Mouse (Mus musculus): ENCODE data around the gene Haus4.

Gene Haus4

DNA sequence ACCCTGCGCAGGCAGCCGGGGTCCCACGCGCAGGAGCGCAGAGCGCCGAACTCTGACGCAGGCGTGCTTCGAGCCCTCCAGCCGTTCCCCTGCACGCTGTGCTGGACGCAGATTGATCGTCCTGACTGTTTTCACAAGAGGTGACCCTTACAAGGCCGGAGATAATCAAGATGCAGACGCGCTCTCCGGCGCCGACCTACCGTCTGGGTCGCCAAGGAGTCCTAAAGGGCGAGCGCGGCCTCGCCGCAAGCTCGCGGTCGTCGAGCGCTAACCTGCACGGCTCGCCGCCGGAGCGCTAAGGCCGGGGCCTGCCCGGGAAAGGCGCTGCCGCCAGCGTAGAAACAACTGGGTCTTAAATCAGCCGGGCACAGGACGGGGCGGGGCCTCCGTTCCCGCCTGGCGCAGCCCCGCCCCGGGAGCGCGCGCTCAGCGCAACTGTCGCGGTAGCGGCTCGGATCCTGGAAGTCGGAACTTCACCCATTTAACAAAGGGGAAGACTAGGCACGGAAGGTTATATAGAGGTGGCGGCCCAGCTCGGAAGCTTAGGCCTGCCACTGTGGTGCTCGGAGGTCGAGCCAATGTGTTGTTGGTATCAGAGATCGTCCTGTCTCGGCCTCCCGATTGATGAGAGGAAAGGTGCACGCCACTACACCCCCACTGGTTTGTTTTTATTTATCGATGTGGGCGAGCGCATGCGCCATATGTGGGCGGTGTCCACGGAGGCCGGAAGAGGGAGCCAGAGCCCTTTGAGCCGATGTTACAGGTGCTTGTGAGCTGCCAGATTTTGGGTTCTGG lies at the start of gene Haus4:
Gene Haus4, minus strand, starts transcription at position 642 of the 795 bp plus-strand sequence.
- DNase-seq (ENCODE audit: low spot score), result peak; percentile 89

DNA sequence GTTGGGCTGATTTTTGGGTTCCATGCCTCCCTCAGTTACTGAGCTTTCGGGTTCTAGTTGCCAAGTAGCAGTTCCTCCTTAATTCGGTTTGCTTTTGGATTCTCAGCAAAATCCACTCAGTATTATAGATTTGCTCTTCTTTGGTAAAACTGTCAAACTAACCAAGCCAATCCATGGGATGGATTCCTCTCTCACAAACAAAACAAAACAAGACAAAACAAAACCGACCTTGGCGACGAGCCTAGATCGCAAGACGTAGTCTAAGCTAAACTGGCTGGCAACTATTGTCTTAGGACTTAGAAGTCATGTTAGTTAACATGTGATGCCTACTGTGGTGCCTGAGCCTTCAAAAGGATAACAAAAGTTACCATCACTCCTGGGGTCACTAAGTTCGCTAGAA lies 49.3 kb upstream of the Haus4 start:
- DNase-seq (ENCODE audit: low spot score), result no peak

DNA sequence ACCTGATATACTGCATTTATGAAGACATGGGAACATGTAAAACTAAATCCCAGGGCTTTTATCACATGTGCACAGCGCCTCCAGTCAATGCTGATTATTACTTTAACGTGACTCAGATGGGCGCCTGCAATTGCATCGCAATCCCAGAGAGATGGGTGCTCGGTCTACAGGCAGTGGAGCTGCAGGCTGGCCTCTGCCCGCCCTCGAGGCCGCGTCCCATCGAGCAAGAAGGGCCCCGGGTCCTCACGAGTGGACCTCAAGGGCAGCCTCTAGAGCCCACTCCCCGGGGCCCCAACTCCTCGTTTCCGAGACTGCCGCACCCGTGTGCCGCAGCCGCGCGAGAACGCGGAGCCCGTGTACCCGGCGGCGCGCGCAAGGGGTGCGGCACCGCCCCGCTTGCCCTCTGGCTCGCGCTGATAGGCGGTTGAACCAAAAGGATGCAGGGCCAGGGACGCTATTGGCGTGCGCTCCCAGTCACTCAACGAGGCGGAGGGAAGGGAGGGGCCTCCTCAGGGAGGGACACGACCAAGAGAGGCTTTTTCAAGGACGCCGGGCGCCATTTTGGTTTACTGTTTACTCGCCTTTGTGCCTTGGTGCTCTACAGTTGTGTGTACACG lies 48.7 kb upstream of the Haus4 start:
- peak; percentile 98 for DNase-seq (ENCODE audit: low spot score)

DNA sequence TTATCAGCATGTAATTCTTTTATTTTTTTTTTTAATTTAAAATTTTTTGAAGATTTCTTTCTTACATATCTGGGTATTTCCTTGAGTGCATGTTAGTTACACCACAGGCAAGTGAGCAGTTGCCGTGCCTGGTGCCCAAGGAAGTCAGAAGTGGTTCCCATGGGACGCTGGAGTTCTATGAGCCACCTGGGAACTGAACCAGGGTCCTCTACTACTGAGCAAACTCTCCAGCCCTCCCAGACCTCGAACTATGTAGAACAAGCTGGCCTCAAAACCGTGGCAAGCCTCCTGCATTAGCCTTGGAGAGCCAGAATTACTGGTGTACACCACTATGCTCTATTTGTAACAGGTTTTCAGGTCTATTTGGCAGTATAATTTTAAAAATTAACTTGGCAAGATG lies 48.2 kb upstream of the Haus4 start:
- DNase-seq (ENCODE audit: low spot score), result no peak

DNA sequence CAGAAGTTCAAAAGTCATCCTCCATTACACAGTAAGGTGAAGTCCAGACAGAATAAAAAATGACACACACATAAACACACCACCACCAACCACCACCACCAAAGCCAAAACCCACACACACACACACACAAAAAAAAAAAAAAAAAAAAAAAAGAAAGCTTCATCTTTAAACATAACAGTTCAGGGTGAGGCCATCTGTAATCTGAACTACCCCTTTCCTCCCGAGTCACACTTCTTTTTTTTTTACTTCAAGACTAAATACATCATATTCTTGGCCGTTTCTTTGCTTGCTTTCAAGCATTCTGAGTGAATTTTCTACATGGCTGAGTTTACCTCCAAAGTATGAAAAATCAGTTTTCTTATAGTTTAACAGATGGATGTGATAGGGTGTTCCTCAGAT lies 47.2 kb upstream of the Haus4 start:
- DNase-seq (ENCODE audit: low spot score), result no peak

DNA sequence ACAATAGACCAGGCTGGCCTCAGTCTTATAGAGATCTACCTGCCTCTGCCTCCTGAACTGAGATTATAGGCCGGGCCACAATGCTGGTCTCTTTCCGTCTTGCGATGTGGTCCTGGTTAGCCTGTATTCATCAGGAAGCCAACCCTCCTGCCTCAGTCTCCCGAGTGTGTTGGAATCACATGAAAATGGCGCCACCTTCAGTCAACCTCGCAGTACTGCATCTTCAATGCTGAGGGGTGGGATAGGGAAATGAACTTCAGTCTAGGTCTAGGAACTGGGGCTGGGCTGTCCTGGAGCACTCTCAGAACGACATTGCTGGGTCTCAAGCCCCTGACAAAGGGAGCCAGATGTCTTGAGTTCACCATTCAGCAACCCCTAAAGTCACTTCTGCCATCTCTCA lies 42.7 kb upstream of the Haus4 start:
- DNase-seq (ENCODE audit: low spot score), result no peak

DNA sequence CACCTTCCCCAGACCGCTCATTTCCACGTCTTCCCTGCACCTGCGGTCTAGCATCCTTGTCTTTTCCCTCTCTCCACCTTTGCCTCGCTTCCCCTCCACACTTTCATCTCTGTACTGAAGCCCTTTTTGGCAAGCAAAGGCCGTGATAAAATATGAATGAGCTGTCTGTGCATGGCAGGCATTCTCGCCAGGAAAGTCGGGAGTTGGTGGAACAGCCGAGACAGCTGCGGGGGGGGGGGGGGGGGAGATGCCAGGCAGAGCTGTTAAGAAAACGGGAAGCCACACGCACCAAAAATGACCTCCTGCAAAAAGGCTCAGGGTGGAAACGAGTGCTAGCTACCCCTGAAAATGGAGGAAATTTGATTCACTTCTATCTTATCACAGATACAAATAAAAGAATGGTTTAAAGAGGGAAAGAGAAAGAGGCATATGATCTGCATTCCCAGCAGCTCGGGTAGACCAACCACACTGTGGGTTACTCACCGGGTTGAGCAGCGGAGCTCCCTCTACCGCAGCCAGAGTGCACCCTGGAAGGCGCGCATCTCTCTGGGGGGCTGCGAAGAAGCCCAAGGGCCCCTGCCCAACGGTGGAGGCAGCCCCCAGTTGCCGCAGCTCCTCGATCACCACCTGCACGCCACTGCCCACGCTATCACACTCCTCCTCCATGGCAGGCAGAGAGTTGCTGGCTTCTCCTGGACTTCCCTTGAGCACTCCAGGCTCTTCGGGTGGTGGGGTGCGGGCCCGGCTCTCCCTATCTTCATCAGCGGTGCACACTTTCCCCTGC lies 40.4 kb upstream of the Haus4 start:
- DNase-seq (ENCODE audit: low spot score), result no peak

DNA sequence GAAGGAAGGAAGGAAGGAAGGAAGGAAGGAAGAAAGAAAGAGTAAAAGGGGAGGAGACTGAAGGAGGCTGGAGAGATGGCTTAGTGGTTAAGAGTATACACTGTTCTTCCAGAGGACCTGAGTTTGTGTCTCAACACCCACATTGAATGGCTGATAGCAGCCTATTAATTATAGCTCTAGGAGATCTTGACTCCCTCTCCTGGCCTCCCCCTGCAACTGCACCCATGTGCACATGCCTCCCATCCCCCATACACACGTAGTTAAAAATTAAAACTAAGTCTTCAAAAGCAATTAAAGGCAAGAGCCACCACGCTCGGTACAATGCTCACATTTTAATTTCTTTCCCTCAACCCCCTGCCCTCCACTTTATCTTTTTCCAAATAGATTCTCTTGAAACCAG lies 39.6 kb upstream of the Haus4 start:
- no peak for DNase-seq (ENCODE audit: low spot score)

DNA sequence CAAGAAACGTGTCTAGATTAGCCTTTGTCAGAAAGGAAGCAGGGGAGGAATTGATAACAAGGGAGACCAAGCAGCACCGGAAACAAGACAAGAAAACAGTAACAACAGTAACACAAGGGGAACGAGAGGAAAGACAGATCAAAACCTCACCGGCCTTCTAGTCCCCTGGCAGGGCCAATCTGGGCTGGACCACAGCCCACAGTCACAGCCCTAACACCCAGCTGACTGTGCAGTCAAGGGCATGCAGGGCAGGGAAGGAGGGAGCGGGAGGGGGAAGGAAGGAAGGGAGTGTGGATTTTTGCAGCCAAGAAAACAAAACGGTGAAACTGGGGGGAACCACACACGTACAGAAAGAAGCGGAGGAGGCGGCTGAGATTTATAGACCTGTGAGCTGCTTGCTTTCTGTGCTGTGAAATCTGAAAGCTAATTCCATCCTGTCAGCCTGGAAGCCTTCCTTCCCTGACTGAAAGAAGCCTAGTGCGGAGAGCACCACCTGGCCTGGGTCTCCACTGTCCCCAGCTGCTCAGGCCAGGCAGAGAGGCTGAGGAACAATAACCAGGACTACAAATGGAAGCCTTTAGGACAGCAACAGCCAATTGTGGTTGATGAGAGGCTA lies 38.0 kb upstream of the Haus4 start:
- peak; percentile 45 for DNase-seq (ENCODE audit: low spot score)

DNA sequence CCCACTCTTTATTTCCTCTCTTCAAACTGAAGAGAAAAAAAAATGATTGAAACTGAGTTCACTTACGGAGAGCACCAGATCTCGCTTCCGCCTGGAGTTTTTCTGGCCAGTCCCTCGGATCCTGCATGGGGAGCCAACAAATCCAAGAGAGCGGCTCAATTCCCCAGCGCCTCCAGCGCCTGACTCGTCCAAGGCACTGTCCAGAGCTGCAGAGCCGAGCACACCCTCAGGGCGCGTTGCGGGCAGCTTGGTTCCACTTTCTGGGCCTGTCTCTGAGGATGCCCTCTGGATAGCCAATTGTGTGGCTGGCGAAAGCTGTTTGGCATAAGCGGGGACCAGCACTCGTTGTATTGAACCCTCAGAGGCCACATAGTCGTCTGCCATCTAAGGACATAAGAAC lies 36.6 kb upstream of the Haus4 start:
- DNase-seq (ENCODE audit: low spot score), result no peak

DNA sequence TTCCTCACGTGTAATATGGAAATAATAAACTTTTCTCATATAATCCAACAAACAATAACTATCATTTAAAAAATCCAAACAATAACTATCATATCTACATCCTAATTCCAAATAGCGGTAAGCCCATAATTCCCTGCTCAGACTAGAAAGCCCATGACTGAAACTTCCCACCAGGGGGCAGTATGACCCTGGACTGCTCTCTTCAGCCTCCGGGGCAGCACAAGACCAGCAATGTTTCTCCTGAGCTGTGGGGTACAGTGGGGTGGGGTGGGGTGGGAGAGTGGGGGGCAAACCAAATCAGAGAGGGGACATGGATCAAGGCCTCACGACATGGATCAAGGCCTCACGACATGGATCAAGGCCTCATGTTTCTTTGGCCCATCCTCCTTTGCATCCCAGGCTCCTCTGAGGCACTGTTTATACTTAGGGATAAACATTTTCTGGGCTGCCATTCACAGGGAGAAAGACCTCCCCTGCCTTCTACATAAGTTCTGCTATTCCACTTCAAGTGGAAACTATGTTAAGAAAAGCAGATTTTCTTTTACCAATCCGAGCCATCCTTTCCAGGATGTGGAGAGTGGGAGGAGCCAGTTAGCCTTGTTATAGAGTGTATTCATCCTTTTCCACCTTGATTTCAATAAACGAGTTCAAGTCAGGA lies 29.4 kb upstream of the Haus4 start:
- no peak for DNase-seq (ENCODE audit: low spot score)

DNA sequence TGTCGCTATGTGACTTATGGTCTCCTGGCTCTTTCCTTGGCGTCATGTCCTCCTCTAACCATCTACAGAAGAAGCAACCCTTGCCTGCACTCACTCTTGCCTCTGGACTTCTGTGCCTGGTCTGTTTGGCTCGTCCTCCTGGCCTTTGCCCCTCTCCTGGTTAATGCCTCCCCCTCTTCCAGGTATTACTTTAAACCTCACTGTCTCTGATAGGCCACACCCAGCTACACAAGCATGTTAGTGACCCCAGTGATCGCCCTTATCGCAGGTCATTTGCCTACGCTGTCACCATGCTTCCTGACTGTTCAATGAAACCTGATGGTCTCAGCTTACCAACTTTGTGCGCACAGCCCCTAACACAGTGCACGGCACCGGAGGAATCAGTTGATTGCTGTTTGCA lies 28.1 kb upstream of the Haus4 start:
- no peak for DNase-seq (ENCODE audit: low spot score)

DNA sequence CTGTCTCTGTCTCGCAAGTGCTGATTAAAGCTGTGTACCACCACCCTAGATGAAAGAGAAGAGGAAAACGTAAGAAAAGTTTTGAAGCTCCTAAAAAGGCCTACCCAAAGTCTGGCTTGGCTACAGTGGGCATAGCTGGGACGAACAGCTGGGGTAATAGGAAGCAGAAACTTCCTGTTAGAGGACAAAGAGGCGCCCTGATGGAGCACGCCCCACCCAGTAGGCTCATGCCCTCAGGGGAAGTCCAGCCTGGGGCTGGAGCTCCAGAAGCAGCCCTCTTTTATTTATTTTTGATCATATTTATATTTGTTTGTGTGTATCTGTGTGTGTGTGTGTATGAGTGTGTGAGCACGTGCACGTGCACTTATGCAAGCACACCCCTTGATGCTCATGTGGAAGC lies 25.2 kb upstream of the Haus4 start:
- no peak for DNase-seq (ENCODE audit: low spot score)

DNA sequence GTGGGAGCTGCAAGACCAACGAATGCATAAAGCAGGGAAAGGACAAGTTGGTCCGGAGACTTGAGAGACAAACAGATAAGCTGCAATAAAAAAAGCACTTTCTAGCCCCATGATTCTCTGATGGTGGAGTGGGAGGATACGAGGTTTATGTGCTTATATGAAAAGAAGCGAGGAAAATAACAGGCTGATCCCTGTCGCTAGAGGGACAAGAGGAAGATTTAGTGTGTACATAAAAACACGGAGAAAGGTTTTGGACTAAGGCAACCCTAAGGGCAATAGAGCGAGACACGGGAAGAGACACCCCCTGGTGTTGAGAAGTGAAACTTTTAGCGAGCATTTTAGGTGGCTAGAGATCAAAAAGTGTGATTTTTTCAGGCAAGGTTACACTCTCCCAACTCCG lies 23.6 kb upstream of the Haus4 start:
- no peak for DNase-seq (ENCODE audit: low spot score)

DNA sequence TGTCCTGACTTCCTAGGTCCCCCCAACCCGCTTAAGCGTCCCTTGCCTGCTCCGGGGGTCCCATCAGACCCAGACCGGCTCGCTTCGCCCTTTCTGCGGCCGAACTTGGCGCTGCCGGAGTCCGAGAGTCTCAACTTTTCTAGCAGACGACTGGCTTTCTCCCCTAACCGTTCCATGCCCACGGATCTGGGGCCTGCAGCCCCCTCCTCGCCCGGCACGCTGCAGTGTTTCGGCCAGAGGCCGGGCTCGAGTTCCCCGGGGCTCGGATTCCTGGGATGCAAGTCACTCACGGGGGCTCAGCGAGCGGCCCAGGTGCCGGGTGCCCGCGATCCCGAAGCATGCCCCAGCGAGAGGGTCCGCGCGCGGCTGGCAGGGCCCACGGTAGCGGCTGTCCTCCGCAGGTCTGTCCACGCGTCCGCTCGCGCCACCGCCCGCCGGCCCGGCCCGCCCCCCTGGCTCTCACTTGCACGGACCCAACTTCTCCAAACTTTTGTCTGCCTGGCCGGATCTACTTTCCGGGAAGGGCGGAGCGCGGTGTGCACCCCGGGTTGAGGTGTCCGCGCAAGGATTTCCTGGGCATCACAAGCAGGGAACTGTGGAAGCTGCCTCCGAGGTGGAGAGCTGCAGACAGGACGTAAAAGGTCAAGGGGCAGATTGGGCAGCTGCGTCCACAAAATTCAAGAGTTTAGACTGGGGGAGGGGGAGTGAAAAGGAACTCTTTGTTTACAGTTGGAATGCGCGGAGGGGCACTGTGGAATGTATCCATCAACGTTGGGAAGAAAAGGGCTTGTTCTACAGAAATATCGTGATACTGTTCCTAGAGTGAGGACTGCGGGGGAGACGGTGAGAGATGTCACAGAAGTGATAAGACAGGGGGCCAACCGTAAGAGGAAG lies 22.9 kb upstream of the Haus4 start, which contains the start of gene Ajuba:
Gene Ajuba, minus strand, starts transcription at position 470 of the 894 bp plus-strand sequence.
- peak; percentile 93 for DNase-seq (ENCODE audit: low spot score)

DNA sequence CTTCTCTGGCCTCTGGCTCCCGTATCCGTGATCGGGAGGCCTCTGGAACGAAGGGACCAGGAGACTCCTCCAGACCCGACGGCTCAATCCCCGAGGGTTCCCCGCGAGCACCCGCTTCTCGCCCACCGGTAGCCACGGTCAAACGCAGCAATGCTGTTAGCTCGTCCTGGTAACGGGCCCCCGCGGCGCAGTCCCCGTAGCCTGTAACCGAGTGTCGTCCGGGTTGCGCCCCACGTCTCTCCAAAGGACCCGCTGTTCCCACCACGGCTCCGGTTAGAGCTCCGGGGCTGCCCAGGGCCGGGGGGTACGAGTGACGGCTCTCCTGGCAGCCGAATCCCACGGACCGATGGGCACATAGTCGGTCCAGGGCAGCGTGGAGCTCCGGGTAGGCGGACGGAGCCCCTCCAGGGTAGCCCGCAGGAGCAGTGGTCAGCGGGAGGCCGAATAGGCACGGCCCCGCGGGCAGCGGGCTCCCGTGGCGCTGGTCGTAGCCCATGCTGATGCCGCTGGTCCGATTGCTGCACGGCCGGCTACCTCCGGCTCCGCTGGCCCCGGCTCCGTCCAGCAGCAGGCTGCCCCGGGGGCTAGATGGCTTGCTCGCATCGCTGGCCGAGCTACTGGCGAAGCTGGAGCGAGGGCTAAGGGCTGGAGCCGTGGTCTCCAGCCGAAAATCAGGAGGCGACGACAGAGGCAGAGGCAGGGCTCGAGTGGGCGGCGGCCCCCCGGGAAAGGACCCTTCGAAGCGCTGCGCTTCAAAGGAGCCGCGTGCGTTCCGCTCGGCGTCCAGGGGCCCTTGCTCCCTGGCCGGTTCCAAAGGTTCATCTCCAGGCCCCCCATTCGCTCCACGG lies 22.0 kb upstream of the Haus4 start:
- DNase-seq (ENCODE audit: low spot score), result no peak

DNA sequence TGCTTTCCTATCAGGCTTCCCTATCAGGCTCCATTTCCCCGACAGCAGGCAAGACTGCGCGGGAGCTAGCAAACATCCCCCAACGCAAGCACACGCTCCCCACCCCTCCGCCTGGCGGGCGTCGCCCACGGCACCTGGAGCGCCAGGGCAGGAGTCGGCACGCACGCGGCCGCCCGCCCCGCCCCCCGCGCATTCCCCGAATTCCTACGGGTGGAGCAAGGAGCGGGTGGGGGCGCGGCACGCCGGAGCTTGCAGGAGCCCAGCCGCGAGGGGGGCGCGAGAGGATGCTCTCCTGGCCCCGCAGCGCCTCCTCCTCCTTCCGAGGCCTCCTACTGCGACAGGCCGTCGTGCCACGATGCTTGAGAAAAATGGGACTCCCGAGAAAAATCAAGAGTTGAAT lies 21.2 kb upstream of the Haus4 start:
- DNase-seq (ENCODE audit: low spot score), result peak; percentile 87

DNA sequence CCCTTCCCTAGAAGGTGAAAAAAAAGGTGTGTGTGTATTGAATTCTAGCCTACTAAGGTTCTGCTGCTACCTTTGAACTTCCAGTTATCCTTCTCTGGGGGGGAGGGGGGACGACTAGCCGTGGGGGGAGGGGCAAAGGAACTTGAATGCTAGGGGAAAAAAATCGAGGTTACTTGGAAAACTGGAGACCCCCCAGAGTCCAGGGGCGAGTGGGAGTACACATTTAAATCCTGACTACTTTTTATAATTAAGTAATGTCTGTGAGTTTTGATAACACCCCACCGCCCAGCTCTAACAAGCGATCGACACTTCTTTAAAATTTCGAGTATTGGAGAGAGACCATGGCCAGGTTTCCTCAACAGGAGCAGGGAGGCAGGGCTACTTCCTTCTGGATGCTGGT lies 20.6 kb upstream of the Haus4 start:
- no peak for DNase-seq (ENCODE audit: low spot score)

DNA sequence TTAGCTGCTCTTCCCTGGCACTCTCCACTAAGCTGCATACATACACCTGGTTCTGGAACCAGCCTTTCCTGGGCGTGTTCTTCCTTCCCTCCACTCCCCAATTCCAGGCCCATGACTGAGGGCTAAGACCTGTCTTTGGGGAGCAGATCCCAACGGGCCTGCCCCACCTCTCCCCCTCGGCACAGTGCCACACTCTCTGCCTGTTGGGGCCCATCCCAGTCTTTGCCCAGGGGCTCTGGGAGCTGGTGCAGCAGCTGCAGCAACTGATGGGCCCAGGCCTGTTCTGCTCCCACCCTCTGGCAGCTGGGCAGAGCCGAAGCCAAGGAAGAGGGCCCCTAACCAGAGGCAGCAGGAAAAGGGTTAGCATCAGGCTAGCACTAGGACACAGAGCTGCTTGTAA lies 19.8 kb upstream of the Haus4 start:
- DNase-seq (ENCODE audit: low spot score), result no peak

All from testis, postnatal 14 days (tissue).